Mouse (Mus musculus) CD4-positive naive resting alpha-beta T cell, adult 76 days (primary cell): ENCODE results near the gene Hmgb2. TPM values are rescaled to one million over a fixed set of nuclear protein-coding genes. Genes with fewer than 3 reads are reported as not detected.

Experiments used
- total RNA-seq: library from RNA; stranded (reverse); gene quantifications from one replicate; pipeline ENCODE4 v1.2.4, GENCODE M21; 2023

The Hmgb2 gene
- 117 TPM for total RNA-seq

GRCm38 (mm10) chr8:57511316-57512118, at the start of gene Hmgb2:
Gene Hmgb2, plus strand, starts transcription at chr8:57511907.

GRCm38 (mm10) chr8:57487441-57488155, 24.1 kb upstream of the Hmgb2 start, which contains the start of gene Sap30:
Gene Sap30, minus strand, starts transcription at chr8:57487860.

Other genes starting within 250 kb of the Hmgb2 start
- not detected for gene Hand2, start 190.9 kb upstream of the Hmgb2 start, total RNA-seq
- gene Scrg1, start 56.0 kb upstream of the Hmgb2 start, total RNA-seq = not detected
- 4.4 TPM for gene Sap30, start 24.0 kb upstream of the Hmgb2 start, total RNA-seq
- gene Galnt7, start 141.1 kb downstream of the Hmgb2 start, total RNA-seq = 40.7 TPM